Mouse (Mus musculus) myocyte (in vitro differentiated cells): ENCODE measurements around the gene Mup3. TPM values are rescaled to one million over a fixed set of nuclear protein-coding genes. Genes with fewer than 3 reads are reported as not detected.
"Not testable (repeated sequence)": the region's sequence is repeated elsewhere in the genome, so short reads cannot be mapped to it uniquely, and the experiment has no call there.

Experiments
- H3K27me3 ChIP-seq: one replicate; pipeline ENCODE4 v1.6.1; 2011; ENCODE audit not compliant: control insufficient read depth, insufficient read depth, insufficient read length
- H3K36me3 ChIP-seq: one replicate; pipeline ENCODE4 v1.6.1; 2011; ENCODE audit not compliant: control insufficient read depth, insufficient read depth
- H3K4me2 ChIP-seq: one replicate; pipeline ENCODE4 v1.6.1; 2011; ENCODE audit warnings: low read depth, control low read depth
- H3K4me3 ChIP-seq: one replicate; pipeline ENCODE4 v1.5.1; 2011; ENCODE audit warnings: mild to moderate bottlenecking, control low read depth, moderate library complexity
- H3K79me2 ChIP-seq: one replicate; pipeline ENCODE4 v1.6.1; 2011; ENCODE audit not compliant: control insufficient read depth, insufficient read depth
- H3ac ChIP-seq: one replicate; pipeline ENCODE4 v1.6.1; 2011; ENCODE audit not compliant: control insufficient read depth, insufficient read length
- CEBPB ChIP-seq: IDR thresholded peaks from 2 replicates; pipeline ENCODE4 v1.6.1; 2011; ENCODE audit warnings: mild to moderate bottlenecking, moderate library complexity; ENCODE audit not compliant: poor library complexity, insufficient read depth, severe bottlenecking
- E2F4 ChIP-seq: IDR thresholded peaks from one replicate; pipeline ENCODE4 v1.6.1; 2011; ENCODE audit warnings: mild to moderate bottlenecking, control low read depth, moderate library complexity; ENCODE audit not compliant: insufficient read depth
- MAX ChIP-seq: IDR thresholded peaks from one replicate; pipeline ENCODE4 v1.6.1; 2011; ENCODE audit warnings: low read depth, mild to moderate bottlenecking, control low read depth
- MYOD1 ChIP-seq, 3 experiments: IDR thresholded peaks; one replicate each; pipeline ENCODE4 v1.6.1; 2011; ENCODE audit warnings: control low read depth in 2 of 3, low read depth in 2 of 3, mild to moderate bottlenecking in 2 of 3, moderate library complexity in 1 of 3; ENCODE audit not compliant: insufficient read length in 2 of 3, control insufficient read depth in 1 of 3
- MYOG ChIP-seq, 3 experiments: IDR thresholded peaks; one replicate each; pipeline ENCODE4 v1.6.1; 2011; ENCODE audit warnings: control low read depth in 2 of 3, low read depth in 2 of 3, mild to moderate bottlenecking in 2 of 3; ENCODE audit not compliant: insufficient read length in 2 of 3, control insufficient read depth in 1 of 3, insufficient read depth in 1 of 3
- POLR2A ChIP-seq: IDR thresholded peaks from one replicate; pipeline ENCODE4 v1.6.1; 2011; ENCODE audit warnings: low read depth, mild to moderate bottlenecking, control low read depth, moderate library complexity; ENCODE audit not compliant: insufficient read length
- POLR2AphosphoS2 ChIP-seq: IDR thresholded peaks from one replicate; pipeline ENCODE4 v1.6.1; 2011; ENCODE audit warnings: low read depth, control low read depth; ENCODE audit not compliant: insufficient read length
- REST ChIP-seq: IDR thresholded peaks from one replicate; pipeline ENCODE4 v1.6.1; 2011; ENCODE audit warnings: mild to moderate bottlenecking, control low read depth, moderate library complexity; ENCODE audit not compliant: insufficient read depth, insufficient read length
- SRF ChIP-seq: IDR thresholded peaks from one replicate; pipeline ENCODE4 v1.6.1; 2011; ENCODE audit warnings: low read depth; ENCODE audit not compliant: control insufficient read depth, insufficient read length
- TCF12 ChIP-seq: IDR thresholded peaks from one replicate; pipeline ENCODE4 v1.6.1; 2011; ENCODE audit warnings: mild to moderate bottlenecking, control low read depth; ENCODE audit not compliant: poor library complexity, insufficient read depth, severe bottlenecking
- TCF3 ChIP-seq: IDR thresholded peaks from one replicate; pipeline ENCODE4 v1.6.1; 2011; ENCODE audit warnings: low read depth, control low read depth; ENCODE audit not compliant: insufficient read length
- USF1 ChIP-seq: IDR thresholded peaks from one replicate; pipeline ENCODE4 v1.6.1; 2011; ENCODE audit warnings: low read depth, mild to moderate bottlenecking, control low read depth, moderate library complexity
- polyA plus RNA-seq: library from polyadenylated mRNA; unstranded; fragments of >200 nt; fragmentation: generic; extraction: Trizol; gene quantifications from one replicate; pipeline ENCODE4 v1.2.1, GENCODE M21; 2012; ENCODE audit warnings: missing spikeins

Gene Mup3
- not detected for polyA plus RNA-seq

DNA sequence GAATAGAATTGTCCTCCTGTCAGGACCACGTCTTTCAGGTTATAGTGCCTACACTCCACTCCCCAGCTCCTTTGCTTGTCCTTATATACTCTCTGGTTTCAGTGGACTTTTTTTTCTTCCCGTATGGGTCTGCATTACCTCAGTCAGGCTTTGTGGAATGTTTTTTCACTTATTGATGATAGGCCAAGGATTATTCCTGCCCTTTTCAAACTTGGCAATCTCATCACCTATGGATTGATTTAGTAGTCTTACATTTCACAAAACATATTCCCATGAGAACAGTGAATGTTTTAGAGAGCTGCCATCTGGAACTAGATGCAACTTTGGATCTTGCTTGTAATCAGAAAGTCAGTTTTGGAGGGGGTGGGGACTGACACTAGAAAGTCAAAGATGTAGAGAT is at the start of gene Mup3:
Gene Mup3 (minus strand): TSS at position 102 of the 400 bp plus-strand sequence.
- Histone ChIP-seq H3K79me2 (no peaks in the 10 kb centered on the region), H3K4me2 (no peak within 1 kb of the TSS), H3K36me3 (no peaks in the 10 kb centered on the region), H3K27me3 (no peaks in the 10 kb centered on the region), H3K4me3 (no peak within 1 kb of the TSS), H3ac (no peak within 1 kb of the TSS)
- no peak for TF ChIP-seq SRF
- no peak for TF ChIP-seq TCF3
- no peak for TF ChIP-seq TCF12
- no peak for TF ChIP-seq USF1
- no peak for TF ChIP-seq POLR2AphosphoS2
- TF ChIP-seq REST = no peak
- TF ChIP-seq POLR2A = no peak
- no peak for TF ChIP-seq MAX
- TF ChIP-seq E2F4 = no peak
- TF ChIP-seq MYOD1 (IDR thresholded peaks at IDR 0.05; ENCODE audit: control insufficient read depth in 1 of 3, insufficient read length in 2 of 3, low read depth in 2 of 3) = no peak
- no peak for TF ChIP-seq MYOG (IDR thresholded peaks at IDR 0.05; ENCODE audit: control insufficient read depth in 1 of 3, insufficient read depth in 1 of 3, insufficient read length in 2 of 3, low read depth in 2 of 3)
- TF ChIP-seq CEBPB = no peak

- no peak overlapping the region for H3ac ChIP-seq
- TF ChIP-seq REST (no peak), USF1 (no peak), TCF12 (no peak)
- no peaks in the 10 kb centered on the region for H3K79me2 ChIP-seq
- H3K4me3 ChIP-seq = no peak overlapping the region
- H3K27me3 ChIP-seq = no peaks in the 10 kb centered on the region
- H3K36me3 ChIP-seq = no peaks in the 10 kb centered on the region
- H3K4me2 ChIP-seq = no peak overlapping the region
These were observed 46.6 kb upstream of the Mup3 start for GRCm38 (mm10) chr4:62133706-62134105.

DNA sequence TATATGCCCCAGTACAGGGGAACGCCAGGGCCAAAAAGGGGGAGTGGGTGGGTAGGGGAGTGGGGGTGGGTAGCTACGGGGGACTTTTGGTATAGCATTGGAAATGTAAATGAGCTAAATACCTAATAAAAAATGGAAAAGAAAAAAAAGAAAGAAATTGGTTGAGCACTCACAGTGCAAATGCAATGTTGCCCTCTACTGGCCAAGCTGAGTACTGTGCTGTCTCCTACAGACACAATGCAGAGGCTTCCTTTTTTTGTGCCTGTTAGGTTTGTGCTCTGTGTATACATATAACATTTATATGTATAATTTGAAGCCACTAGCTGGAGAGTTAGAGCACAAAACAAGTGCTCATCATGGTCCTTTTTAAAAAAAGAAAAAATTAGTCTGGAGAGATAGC is 16.2 kb upstream of the Mup3 start:
- H3K79me2 ChIP-seq, H3K27me3 ChIP-seq, H3K4me3 ChIP-seq, H3K36me3 ChIP-seq, H3ac ChIP-seq, H3K4me2 ChIP-seq: not testable (repeated sequence)

DNA sequence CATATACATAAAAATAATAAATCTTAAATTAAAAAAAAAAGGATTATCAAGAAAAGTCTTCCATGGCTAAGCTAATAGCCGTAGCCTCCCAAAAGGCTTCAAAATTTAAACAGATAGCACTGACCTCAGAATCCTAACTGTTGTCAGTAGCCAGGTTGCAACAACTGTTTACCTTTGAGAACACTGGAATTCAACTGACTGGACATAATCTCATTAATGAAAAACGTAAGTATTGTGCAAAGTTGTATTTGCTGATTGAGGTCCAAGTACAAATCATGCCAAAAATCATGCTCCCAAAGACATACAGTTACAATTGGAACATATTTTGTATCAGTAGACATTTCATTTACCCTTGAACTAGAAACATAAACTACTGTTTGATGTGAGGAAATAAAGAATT is 811 bp upstream of the Mup3 start:
- TF ChIP-seq TCF3 (no peak), SRF (no peak), USF1 (no peak), TCF12 (no peak), POLR2A (no peak), REST (no peak), CEBPB (no peak), MAX (no peak), MYOG (IDR thresholded peaks at IDR 0.05; ENCODE audit: control insufficient read depth in 1 of 3, insufficient read depth in 1 of 3, insufficient read length in 2 of 3, low read depth in 2 of 3) (no peak), MYOD1 (IDR thresholded peaks at IDR 0.05; ENCODE audit: control insufficient read depth in 1 of 3, insufficient read length in 2 of 3, low read depth in 2 of 3) (no peak), POLR2AphosphoS2 (no peak), E2F4 (no peak)
- H3K4me2 ChIP-seq = no peak overlapping the region
- no peaks in the 10 kb centered on the region for H3K36me3 ChIP-seq
- H3ac ChIP-seq = no peak overlapping the region
- no peak overlapping the region for H3K4me3 ChIP-seq
- H3K27me3 ChIP-seq = no peaks in the 10 kb centered on the region
- no peaks in the 10 kb centered on the region for H3K79me2 ChIP-seq

DNA sequence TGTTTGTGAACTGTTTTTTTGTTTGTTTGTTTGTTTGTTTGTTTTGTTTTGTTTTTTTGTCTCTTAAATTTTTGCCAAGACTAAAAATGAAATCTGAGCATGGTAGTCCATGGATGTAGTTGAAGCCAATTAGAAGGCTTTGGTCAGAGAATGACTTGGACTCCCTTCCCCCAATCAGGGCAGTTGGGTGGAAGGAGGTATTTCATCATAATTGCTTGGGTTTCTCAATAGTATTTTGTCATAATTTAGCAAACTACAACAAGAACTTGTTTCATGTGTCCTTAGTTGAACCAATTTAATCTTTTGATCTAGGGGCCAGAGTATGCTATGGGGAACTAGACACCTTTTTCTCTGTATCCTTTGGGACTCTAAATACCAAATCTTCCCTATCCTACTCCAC is 4.4 kb downstream of the Mup3 start:
- H3K27me3 ChIP-seq = no peaks in the 10 kb centered on the region
- TF ChIP-seq E2F4 (no peak), POLR2A (no peak), TCF3 (no peak), TCF12 (no peak), REST (no peak)
- H3K36me3 ChIP-seq = no peaks in the 10 kb centered on the region
- H3K4me2 ChIP-seq = no peak overlapping the region
- H3K4me3 ChIP-seq = no peak overlapping the region
- no peaks in the 10 kb centered on the region for H3K79me2 ChIP-seq
- no peak overlapping the region for H3ac ChIP-seq

DNA sequence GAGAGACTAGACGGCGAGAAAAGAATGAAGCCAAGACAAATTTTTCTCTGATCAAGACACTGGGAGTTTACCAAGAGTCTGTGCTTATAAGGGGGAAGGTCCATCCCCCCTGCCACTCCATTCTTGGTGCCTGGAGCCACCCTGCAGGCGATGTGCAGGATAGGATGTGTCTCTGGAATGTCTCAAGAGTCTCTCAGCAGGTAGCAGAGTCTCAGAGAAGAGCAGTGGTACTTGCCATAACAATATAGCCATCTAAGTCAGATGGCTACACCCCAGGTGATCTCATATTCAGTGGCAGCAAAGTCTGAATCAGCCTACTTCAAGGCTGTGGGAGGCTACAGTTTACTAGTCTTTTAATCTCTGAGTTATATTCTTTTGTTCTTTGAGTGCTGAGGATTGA is 12.0 kb downstream of the Mup3 start:
- H3K27me3 ChIP-seq = no peaks in the 10 kb centered on the region
- no peaks in the 10 kb centered on the region for H3K79me2 ChIP-seq
- H3K4me2 ChIP-seq = no peak overlapping the region
- TF ChIP-seq TCF3 (no peak), MAX (no peak), SRF (no peak), CEBPB (no peak), MYOD1 (IDR thresholded peaks at IDR 0.05; ENCODE audit: control insufficient read depth in 1 of 3, insufficient read length in 2 of 3, low read depth in 2 of 3) (no peak)
- no peaks in the 10 kb centered on the region for H3K36me3 ChIP-seq
- no peak overlapping the region for H3K4me3 ChIP-seq
- H3ac ChIP-seq = no peak overlapping the region

DNA sequence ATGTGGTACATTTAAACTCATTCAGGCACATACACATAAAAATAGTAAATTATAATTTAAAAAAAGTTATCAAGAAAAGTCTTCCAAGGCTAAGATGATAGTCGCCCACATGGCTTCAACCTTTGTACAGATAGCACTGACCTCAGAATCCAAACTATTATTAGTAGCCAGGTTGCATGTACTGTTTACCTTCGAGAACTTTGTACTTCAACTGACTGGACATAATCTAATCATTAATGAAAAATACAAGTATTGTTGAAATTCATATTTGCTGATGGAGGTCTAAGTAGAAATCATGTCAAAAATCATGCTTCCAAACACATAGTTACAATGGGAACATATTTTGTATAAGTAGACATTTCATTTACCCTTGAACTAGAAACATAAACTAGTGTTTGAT is 32.4 kb downstream of the Mup3 start:
- not testable (repeated sequence) for H3K79me2 ChIP-seq, H3ac ChIP-seq, H3K36me3 ChIP-seq, H3K27me3 ChIP-seq, H3K4me2 ChIP-seq, H3K4me3 ChIP-seq

GRCm38 (mm10) chr4:62054058-62054457 is 33.1 kb downstream of the Mup3 start, which contains the start of gene Mup20:
Mup20 (minus strand) TSS chr4:62054158.
- not testable (repeated sequence) for H3K36me3 ChIP-seq, H3K27me3 ChIP-seq, H3ac ChIP-seq, H3K4me3 ChIP-seq, H3K79me2 ChIP-seq, H3K4me2 ChIP-seq
